Mouse (Mus musculus): ENCODE measurements around the gene Setd5. TPM values are rescaled to one million over a fixed set of nuclear protein-coding genes. Genes with fewer than 3 reads are reported as not detected.
A peak's percentile ranks its signal among the peaks of the same experiment; 100 is the strongest.

Setd5 gene
- total RNA-seq, 2 experiments from 2014 or later: 54.2 to 55.8 TPM

- no peak for DNase-seq
- intact Hi-C loops (cut with DNase I): loop anchor here (5.0 kb wide), 2 partner anchors 58 to 188 kb away; partner anchors contain the start of gene Mtmr14
These were observed 28.0 kb upstream of the Setd5 start for GRCm38 (mm10) chr6:113049159-113049558.

GRCm38 (mm10) chr6:113052972-113053371 is 24.2 kb upstream of the Setd5 start:
- intact Hi-C loops (cut with DNase I): no loop called here

GRCm38 (mm10) chr6:113054552-113055107 is 22.5 kb upstream of the Setd5 start:
- DNase-seq: no peak
- intact Hi-C loops (cut with DNase I): no loop called here

More at GRCm38 (mm10) chr6:113052972-113053371, 24.2 kb upstream of the Setd5 start:
- no peak for DNase-seq

GRCm38 (mm10) chr6:113060892-113061563 is 16.1 kb upstream of the Setd5 start:
- no peak for DNase-seq
- intact Hi-C loops (cut with DNase I): no loop called here

- intact Hi-C loops (cut with DNase I): no loop called here
- DNase-seq: no peak
These were observed 14.9 kb upstream of the Setd5 start for GRCm38 (mm10) chr6:113062253-113062652.

- intact Hi-C loops (cut with DNase I): no loop called here
These were observed 13.8 kb upstream of the Setd5 start for GRCm38 (mm10) chr6:113063363-113063762.

GRCm38 (mm10) chr6:113065186-113065585 is 12.0 kb upstream of the Setd5 start:
- no peak for DNase-seq
- intact Hi-C loops (cut with DNase I): no loop called here

More at GRCm38 (mm10) chr6:113063363-113063762, 13.8 kb upstream of the Setd5 start:
- DNase-seq: no peak

- no peak for DNase-seq
- intact Hi-C loops (cut with DNase I): no loop called here
These were observed 8.0 kb upstream of the Setd5 start for GRCm38 (mm10) chr6:113069154-113069553.

- no peak for DNase-seq
- intact Hi-C loops (cut with DNase I): loop anchor here (5.0 kb wide), 1 partner anchor 37 kb away; no protein-coding TSS in a partner anchor
These were observed 1.9 kb upstream of the Setd5 start for GRCm38 (mm10) chr6:113075261-113075660.

GRCm38 (mm10) chr6:113076012-113076685 is 1.0 kb upstream of the Setd5 start:
- intact Hi-C loops (cut with DNase I): loop anchor here (2.0 to 5.0 kb wide), 2 partner anchors 29 to 36 kb away; partner anchors contain the start of gene Thumpd3
- peak; percentile 98 to 99 for DNase-seq

GRCm38 (mm10) chr6:113077569-113078030 is 435 bp downstream of the Setd5 start:
- intact Hi-C loops (cut with DNase I): loop anchor here (2.0 to 5.0 kb wide), 2 partner anchors 31 to 35 kb away; partner anchors contain the start of gene Thumpd3
- no peak for DNase-seq

- peak; percentile 26 to 27 for DNase-seq
- intact Hi-C loops (cut with DNase I): loop anchor here (5.0 kb wide), 1 partner anchor 34 kb away; no protein-coding TSS in a partner anchor
These were observed 1.0 kb downstream of the Setd5 start for GRCm38 (mm10) chr6:113078031-113078721.

GRCm38 (mm10) chr6:113079492-113079891 is 2.3 kb downstream of the Setd5 start:
- intact Hi-C loops (cut with DNase I): loop anchor here (5.0 kb wide), 1 partner anchor 33 kb away; no protein-coding TSS in a partner anchor
- DNase-seq: peak; percentile 40 to 50

GRCm38 (mm10) chr6:113082229-113082628 is 5.1 kb downstream of the Setd5 start:
- intact Hi-C loops (cut with DNase I): no loop called here
- DNase-seq: peak in 1 of 2 experiments; percentile 19

- intact Hi-C loops (cut with DNase I): no loop called here
- no peak for DNase-seq
These were observed 7.4 kb downstream of the Setd5 start for GRCm38 (mm10) chr6:113084590-113084989.

- intact Hi-C loops (cut with DNase I): no loop called here
- no peak for DNase-seq
These were observed 16.0 kb downstream of the Setd5 start for GRCm38 (mm10) chr6:113093206-113093605.

GRCm38 (mm10) chr6:113095547-113095946 is 18.4 kb downstream of the Setd5 start:
- intact Hi-C loops (cut with DNase I): no loop called here
- DNase-seq: no peak

GRCm38 (mm10) chr6:113097662-113098061 is 20.5 kb downstream of the Setd5 start:
- DNase-seq: no peak

GRCm38 (mm10) chr6:113099640-113100289 is 22.6 kb downstream of the Setd5 start:
- intact Hi-C loops (cut with DNase I): loop anchor here (1.0 to 5.0 kb wide), 2 partner anchors 19 to 62 kb away; no protein-coding TSS in a partner anchor
- DNase-seq: peak; percentile 87 to 89

More at GRCm38 (mm10) chr6:113097662-113098061, 20.5 kb downstream of the Setd5 start:
- intact Hi-C loops (cut with DNase I): no loop called here

GRCm38 (mm10) chr6:113102541-113102940 is 25.4 kb downstream of the Setd5 start:
- intact Hi-C loops (cut with DNase I): loop anchor here (5.0 kb wide), 1 partner anchor 65 kb away; no protein-coding TSS in a partner anchor
- DNase-seq: no peak
